Mouse (Mus musculus): ENCODE data around the gene Rsf1. TPM values are rescaled to one million over a fixed set of nuclear protein-coding genes. Genes with fewer than 3 reads are reported as not detected.

Gene Rsf1
- total RNA-seq, 1 experiment from 2014 or later, result 75.8 TPM

DNA sequence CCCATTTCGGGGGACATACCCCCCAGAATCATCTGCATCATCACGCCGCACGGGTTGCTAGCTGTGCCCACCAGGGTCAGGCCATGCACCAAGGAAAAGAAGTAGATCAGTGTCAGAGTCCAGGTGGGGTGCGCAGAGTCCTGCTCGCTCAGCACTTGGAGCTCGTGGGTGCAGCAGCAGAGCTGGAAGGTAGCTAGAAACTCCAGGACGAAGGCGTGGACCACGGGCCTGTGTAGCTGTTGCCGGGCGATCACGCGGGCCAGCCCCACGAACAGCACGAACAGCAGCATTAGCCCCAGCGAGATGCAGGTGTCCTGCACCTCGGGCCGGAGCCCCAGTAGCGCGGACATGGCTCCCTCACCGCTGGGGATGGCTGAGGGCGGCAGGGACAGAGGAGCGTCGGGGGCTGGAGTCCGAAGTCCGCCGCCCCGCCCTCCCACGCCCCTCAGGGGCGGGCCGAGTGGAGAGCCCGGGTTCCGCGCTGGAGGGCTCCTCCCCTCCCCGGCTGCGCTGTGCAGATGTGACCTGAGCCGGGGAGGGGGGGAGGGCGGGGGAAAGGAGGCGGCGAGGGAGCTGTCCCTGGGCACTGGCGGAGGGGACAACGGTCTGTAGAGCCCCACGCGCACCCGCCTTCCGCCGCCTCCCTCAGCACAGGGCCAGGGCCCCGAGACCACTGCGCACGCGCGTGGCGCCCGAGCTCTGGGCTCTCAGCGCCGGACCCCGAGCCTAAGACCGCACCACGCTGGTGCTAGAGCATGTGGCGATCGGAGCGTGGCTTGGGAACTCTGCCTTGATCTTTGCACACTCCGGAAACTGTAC is 158.2 kb downstream of the Rsf1 start, which contains the start of gene Aqp11:
Aqp11 (minus strand) TSS at position 652 of the 819 bp plus-strand sequence.
- peak; percentile 81 to 83 for ATAC-seq (replicated peaks in 1 of 2; ENCODE audit: insufficient read depth in 1 of 2, low FRiP score in 2 of 2, low TSS enrichment in 1 of 2, low read depth in 1 of 2, poor library complexity in 2 of 2, severe bottlenecking in 2 of 2)

GRCm38 (mm10) chr7:97740948-97741347 is 161.3 kb downstream of the Rsf1 start:
- no peak for ATAC-seq (replicated peaks in 1 of 2; ENCODE audit: insufficient read depth in 1 of 2, low FRiP score in 2 of 2, low TSS enrichment in 1 of 2, low read depth in 1 of 2, poor library complexity in 2 of 2, severe bottlenecking in 2 of 2)

DNA sequence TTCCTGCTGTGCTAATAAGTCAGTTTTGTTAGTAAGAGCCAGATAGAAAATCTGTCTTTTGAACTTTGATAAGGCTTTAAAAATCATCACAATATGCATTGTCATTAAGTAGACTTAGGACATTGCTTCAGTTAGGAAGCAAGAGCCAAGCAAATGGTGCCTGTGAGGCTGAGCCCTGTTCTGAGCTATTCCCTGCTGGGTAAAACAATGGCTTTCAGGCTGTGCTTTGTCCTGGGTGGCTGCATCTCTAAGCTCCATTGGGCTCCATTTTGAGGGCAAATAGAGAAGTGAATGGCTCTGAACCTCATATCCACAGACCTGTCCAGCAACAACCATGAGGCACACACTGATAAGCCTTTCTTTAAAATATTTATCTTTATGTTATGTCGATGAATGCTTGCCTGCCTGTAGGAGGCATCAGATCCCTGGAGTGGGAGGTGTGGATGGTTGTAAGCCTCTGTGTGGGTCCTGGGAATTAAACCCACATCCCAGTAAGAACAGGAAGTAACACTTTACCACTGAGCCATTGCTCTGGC is 162.1 kb downstream of the Rsf1 start:
- ATAC-seq (replicated peaks in 1 of 2; ENCODE audit: insufficient read depth in 1 of 2, low FRiP score in 2 of 2, low TSS enrichment in 1 of 2, low read depth in 1 of 2, poor library complexity in 2 of 2, severe bottlenecking in 2 of 2), result no peak

Other genes starting within 250 kb of the Rsf1 start
- 0.84 TPM in 1 of 2 replicates, not detected in the other for gene Usp35, start 247.9 kb upstream of the Rsf1 start, total RNA-seq (2017)
- gene Kctd21, start 247.6 kb upstream of the Rsf1 start, total RNA-seq (2017), result 1.6 and 1.9 TPM in 2 replicates
- gene Alg8, start 208.3 kb upstream of the Rsf1 start, total RNA-seq (2017), result 26.4 and 39.6 TPM in 2 replicates
- gene Ndufc2, start 179.9 kb upstream of the Rsf1 start, total RNA-seq (2017), result 203 and 317 TPM in 2 replicates
- gene Thrsp, start 162.2 kb upstream of the Rsf1 start, total RNA-seq (2017), result not detected in 2 replicates
- 4.1 and 4.6 TPM in 2 replicates for gene Kctd14, start 128.6 kb upstream of the Rsf1 start, total RNA-seq (2017)
- 51.4 and 55.4 TPM in 2 replicates for gene Ints4, start 98.9 kb upstream of the Rsf1 start, total RNA-seq (2017)
- gene Aamdc, start 392 bp upstream of the Rsf1 start, total RNA-seq (2017), result 49.9 and 80.4 TPM in 2 replicates
- gene Clns1a, start 116.7 kb downstream of the Rsf1 start, total RNA-seq (2017), result 128 and 154 TPM in 2 replicates
- 2.0 and 2.8 TPM in 2 replicates for gene Aqp11, start 158.4 kb downstream of the Rsf1 start, total RNA-seq (2017)
- gene Pak1, start 208.7 kb downstream of the Rsf1 start, total RNA-seq (2017), result 48.4 and 59.8 TPM in 2 replicates

Data from hematopoietic stem cell, adult 5-6 weeks (primary cell).